Mouse (Mus musculus) liver, adult 2 months (tissue): ENCODE data around the gene Epb41l5. TPM values are rescaled to one million over a fixed set of nuclear protein-coding genes. Genes with fewer than 3 reads are reported as not detected.

Experiments
- DNase-seq: peaks from one replicate; pipeline ENCODE4 v3.0.0-alpha.2; 2011; ENCODE audit warnings: low read depth, low spot score; ENCODE audit errors: extremely low read depth
- H3K27ac ChIP-seq: fragments of 200-500 bp; replicated peaks from 2 replicates; pipeline ENCODE4 v1.5.1; 2012; ENCODE audit warnings: low read depth, mild to moderate bottlenecking, control low read depth, inconsistent platforms, low read length; ENCODE audit not compliant: insufficient read depth
- H3K27me3 ChIP-seq: fragments of 200-500 bp; 2 replicates; pipeline ENCODE4 v1.6.1; 2012; ENCODE audit warnings: mild to moderate bottlenecking, moderate library complexity, low read length, inconsistent platforms; ENCODE audit not compliant: control insufficient read depth, insufficient read depth
- H3K36me3 ChIP-seq: fragments of 200-500 bp; 2 replicates; pipeline ENCODE4 v1.6.1; 2012; ENCODE audit warnings: low read length, inconsistent platforms; ENCODE audit not compliant: control insufficient read depth, insufficient read depth
- H3K4me1 ChIP-seq: fragments of 200-500 bp; 2 replicates; pipeline ENCODE4 v1.6.1; 2011; ENCODE audit warnings: low read length; ENCODE audit not compliant: control insufficient read depth, insufficient read depth
- H3K4me3 ChIP-seq: fragments of 200-500 bp; 2 replicates; pipeline ENCODE4 v1.5.1; 2011; ENCODE audit warnings: low read depth, mild to moderate bottlenecking, control low read depth, low read length, moderate library complexity; ENCODE audit not compliant: insufficient read depth
- H3K79me2 ChIP-seq: fragments of 200-500 bp; 2 replicates; pipeline ENCODE4 v1.6.1; 2012; ENCODE audit warnings: inconsistent platforms, mild to moderate bottlenecking, low read length, moderate library complexity; ENCODE audit not compliant: control insufficient read depth, insufficient read depth
- H3K9ac ChIP-seq: fragments of 200-500 bp; 2 replicates; pipeline ENCODE4 v1.6.1; 2012; ENCODE audit warnings: low read depth, mild to moderate bottlenecking, control low read depth, inconsistent platforms, low read length
- CTCF ChIP-seq: fragments of 200-500 bp; IDR thresholded peaks from 2 replicates; pipeline ENCODE4 v1.5.1; 2011; ENCODE audit warnings: low read depth, low read length, control low read depth
- POLR2A ChIP-seq: fragments of 200-500 bp; IDR thresholded peaks from 2 replicates; pipeline ENCODE4 v1.6.1; 2011; ENCODE audit warnings: low read length, control low read depth; ENCODE audit not compliant: insufficient read depth; ENCODE audit errors: extremely low read depth
- WGBS: fragments of 180-500 bp; shearing (Covaris S2); methylation state at CpG from one replicate; pipeline ENCODE4 v1.1.7; 2018; 5-methylcytosine and 5-hydroxymethylcytosine counted together
- polyA plus RNA-seq: library from polyadenylated mRNA; depleted of rRNA; stranded (reverse); fragments of >200 nt; gene quantifications from 2 replicates; pipeline ENCODE4 v1.2.3, GENCODE M21; 2012
- total RNA-seq: library from RNA; depleted of rRNA; stranded (reverse); fragments of >200 nt; gene quantifications from 2 replicates; pipeline ENCODE4 v1.2.3, GENCODE M21; 2014

The Epb41l5 gene
- total and polyA plus RNA-seq, 2 experiments = 18.8 to 38.0 TPM

DNA sequence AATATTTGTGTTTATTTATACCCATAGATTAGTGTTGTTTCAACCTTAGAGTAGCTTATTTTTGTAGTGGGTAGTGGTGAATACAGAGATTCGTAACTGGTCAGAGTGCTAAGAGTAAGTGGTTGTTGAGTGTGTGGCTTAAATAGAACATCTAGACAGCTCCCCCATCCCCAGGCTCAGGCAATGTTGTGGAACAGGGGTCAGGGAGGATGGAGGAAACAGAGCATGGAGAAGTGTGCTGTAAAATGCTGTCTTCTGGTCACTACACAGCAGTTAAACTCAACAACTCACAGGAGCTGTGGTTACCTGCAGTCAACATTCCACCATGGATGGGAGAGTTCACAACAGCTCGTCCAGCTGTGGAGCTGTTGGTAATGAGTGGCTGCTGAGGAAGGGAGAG, 63.8 kb downstream of the Epb41l5 start:
- no peaks in the 10 kb centered on the region for H3K36me3 ChIP-seq
- peaks cover 2% of the 10 kb centered on the region; the same call in 1 of the 2 replicates for H3K4me1 ChIP-seq
- H3K27me3 ChIP-seq = no peaks in the 10 kb centered on the region
- no peaks in the 10 kb centered on the region for H3K79me2 ChIP-seq
- TF ChIP-seq POLR2A (no peak), CTCF (no peak)
- H3K4me3 ChIP-seq = no peak overlapping the region
- DNase-seq = no peak
- H3K9ac ChIP-seq = no peak overlapping the region
- H3K27ac ChIP-seq = no peak overlapping the region
- 92% methylated on average over 2 of the region's 2 CpGs for WGBS

GRCm38 (mm10) chr1:119570134-119570533, 78.7 kb downstream of the Epb41l5 start:
- TF ChIP-seq CTCF = no peak
- no peak for TF ChIP-seq POLR2A
- Histone ChIP-seq H3K36me3 (no peaks in the 10 kb centered on the region), H3K4me3 (no peak overlapping the region), H3K79me2 (no peaks in the 10 kb centered on the region), H3K27me3 (no peaks in the 10 kb centered on the region), H3K27ac (no peak overlapping the region), H3K9ac (no peak overlapping the region), H3K4me1 (peaks cover 8% of the 10 kb centered on the region; the same call in 1 of the 2 replicates)
- DNase-seq = no peak
- WGBS = 70% methylated on average over 1 of the region's 1 CpGs

DNA sequence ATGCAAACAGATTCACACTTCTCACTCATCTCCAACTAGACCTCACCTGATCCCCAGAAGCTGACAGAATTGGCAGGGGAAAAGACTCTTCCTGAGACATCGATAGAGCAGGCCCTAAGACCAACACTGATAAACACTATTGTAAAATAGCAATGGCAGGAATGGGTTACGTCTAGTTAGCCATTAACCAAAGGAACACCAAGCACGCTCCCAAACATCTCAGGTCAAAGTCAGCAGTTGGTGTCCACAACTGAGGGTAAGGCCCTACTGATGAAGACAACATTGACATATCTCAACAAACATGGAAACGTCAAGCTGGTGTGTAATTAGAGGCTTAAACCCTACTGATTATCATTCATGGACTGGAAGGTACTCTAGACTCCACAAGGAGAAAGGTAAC, 83.3 kb downstream of the Epb41l5 start:
- 26% methylated on average over 4 of the region's 4 CpGs for WGBS
- peak overlapping the region; percentile 53 for H3K27ac ChIP-seq
- no peak for TF ChIP-seq POLR2A
- no peak for TF ChIP-seq CTCF
- H3K9ac ChIP-seq = no peak overlapping the region
- peaks cover 8% of the 10 kb centered on the region; the same call in 1 of the 2 replicates for H3K4me1 ChIP-seq
- H3K79me2 ChIP-seq = no peaks in the 10 kb centered on the region
- H3K27me3 ChIP-seq = no peaks in the 10 kb centered on the region
- DNase-seq = peak; percentile 94
- no peaks in the 10 kb centered on the region for H3K36me3 ChIP-seq
- no peak overlapping the region for H3K4me3 ChIP-seq

DNA sequence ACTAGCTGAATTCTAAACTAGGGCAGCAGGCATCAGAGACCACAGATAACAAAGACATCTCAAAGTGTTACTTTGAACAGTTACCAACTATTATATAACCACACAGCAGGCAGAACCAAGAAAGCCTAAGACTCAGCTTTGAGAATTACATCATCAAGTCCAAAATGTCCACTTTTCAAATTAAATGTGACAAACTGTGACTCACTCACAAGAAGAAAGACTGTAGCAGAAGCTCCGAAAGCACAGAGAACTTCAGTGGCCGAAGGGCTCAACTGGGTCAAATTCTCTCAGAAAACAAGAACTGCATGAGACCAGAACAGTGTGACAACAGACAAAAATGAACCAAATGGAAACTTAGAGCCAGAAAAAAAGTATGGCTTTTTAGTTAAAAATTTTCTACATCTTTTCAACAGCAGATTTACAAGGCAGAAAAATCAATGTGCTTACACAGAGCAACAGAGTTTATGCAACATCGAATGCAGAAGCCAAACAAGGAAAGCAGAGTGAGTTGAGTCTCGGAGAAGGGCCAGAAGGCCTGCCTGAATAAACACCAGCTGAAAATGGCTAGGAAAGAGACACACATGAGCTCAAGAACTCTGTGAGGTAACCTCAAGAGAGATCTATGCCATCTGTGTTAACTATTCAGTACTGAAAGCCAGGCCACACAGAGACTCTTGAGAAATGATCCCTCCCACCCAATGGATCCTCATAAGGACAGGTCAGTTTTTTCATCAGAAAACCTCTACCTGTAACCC, 91.0 kb downstream of the Epb41l5 start:
- no peak overlapping the region for H3K4me3 ChIP-seq
- no peaks in the 10 kb centered on the region for H3K27me3 ChIP-seq
- peak overlapping the region; percentile 91 for H3K27ac ChIP-seq
- H3K36me3 ChIP-seq = no peaks in the 10 kb centered on the region
- H3K9ac ChIP-seq = no peak overlapping the region
- DNase-seq = peak; percentile 94
- H3K79me2 ChIP-seq = no peaks in the 10 kb centered on the region
- no peak for TF ChIP-seq CTCF
- TF ChIP-seq POLR2A = no peak
- peaks cover 12% of the 10 kb centered on the region for H3K4me1 ChIP-seq
- 27% methylated on average over 4 of the region's 4 CpGs for WGBS

DNA sequence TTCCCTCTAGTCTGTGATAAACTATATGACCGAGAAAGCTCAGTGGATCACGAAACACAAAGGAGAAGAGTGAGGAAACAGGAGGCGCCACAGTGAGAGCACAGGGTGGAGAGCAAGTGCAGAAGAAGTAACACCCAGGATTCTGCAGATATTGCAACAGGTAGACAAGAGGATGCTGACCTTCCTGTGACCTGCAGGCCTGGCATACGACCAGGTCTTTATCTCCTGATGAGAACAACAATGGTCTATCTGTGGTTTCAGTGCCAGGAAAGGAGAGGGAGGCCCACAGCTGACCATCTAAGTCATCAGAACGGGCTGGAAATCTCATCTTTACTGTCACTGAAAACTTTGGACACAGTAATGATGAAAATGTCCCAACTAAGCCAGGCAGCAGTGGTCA, 93.1 kb downstream of the Epb41l5 start:
- Histone ChIP-seq H3K4me1 (peaks cover 17% of the 10 kb centered on the region), H3K27ac (no peak overlapping the region), H3K27me3 (no peaks in the 10 kb centered on the region), H3K79me2 (no peaks in the 10 kb centered on the region), H3K36me3 (no peaks in the 10 kb centered on the region), H3K9ac (no peak overlapping the region), H3K4me3 (no peak overlapping the region)
- WGBS = 56% methylated on average over 5 of the region's 5 CpGs
- peak; percentile 43 for DNase-seq
- TF ChIP-seq CTCF = no peak
- TF ChIP-seq POLR2A = no peak

DNA sequence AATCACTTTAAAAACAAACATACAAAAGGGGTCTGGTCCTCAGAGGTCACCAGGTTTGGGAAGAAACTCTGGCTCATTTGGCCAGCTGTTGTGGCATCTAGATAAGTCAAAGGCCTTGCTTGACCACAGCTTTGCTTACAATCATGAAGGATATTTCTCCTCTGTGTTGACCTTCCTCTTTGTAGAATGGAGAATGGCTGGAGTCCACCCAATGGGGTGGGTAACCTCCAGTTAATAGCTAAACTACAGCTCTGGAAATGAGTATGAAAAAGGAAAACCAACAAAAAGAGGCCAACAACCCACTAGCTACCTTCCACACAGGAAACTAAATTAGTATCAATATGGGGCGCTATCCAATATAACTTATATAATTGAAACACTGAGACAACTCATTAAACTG, 97.1 kb downstream of the Epb41l5 start:
- Histone ChIP-seq H3K4me3 (no peak overlapping the region), H3K4me1 (peaks cover 5% of the 10 kb centered on the region; the same call in 1 of the 2 replicates), H3K27ac (no peak overlapping the region), H3K27me3 (no peaks in the 10 kb centered on the region), H3K79me2 (no peaks in the 10 kb centered on the region), H3K9ac (no peak overlapping the region), H3K36me3 (no peaks in the 10 kb centered on the region)
- 85% methylated on average over 1 of the region's 1 CpGs for WGBS
- DNase-seq = peak; percentile 80
- TF ChIP-seq CTCF = no peak
- TF ChIP-seq POLR2A = no peak
